Mouse (Mus musculus): ENCODE data around the gene Camk2d. TPM values are rescaled to one million over a fixed set of nuclear protein-coding genes. Genes with fewer than 3 reads are reported as not detected.

Gene Camk2d
- polyA plus RNA-seq, 1 experiment from 2014 or later, result 36.6 TPM

- Histone ChIP-seq H3K27ac (ENCODE audit: low read length) (peak overlapping the region; percentile 87), H3K9me3 (ENCODE audit: low read length) (no peaks in the 10 kb centered on the region), H3K36me3 (ENCODE audit: insufficient read depth, low read length) (no peaks in the 10 kb centered on the region), H3K9ac (replicated peaks; ENCODE audit: low read depth) (peak overlapping the region; percentile 32), H3K4me3 (ENCODE audit: low read depth, low read length) (peak overlapping the region; percentile 29), H3K27me3 (replicated peaks; ENCODE audit: insufficient read depth, low read length) (no peaks in the 10 kb centered on the region), H3K4me2 (replicated peaks; ENCODE audit: low read depth, low read length) (peak overlapping the region; percentile 56), H3K4me1 (ENCODE audit: insufficient read depth, low read depth, low read length) (peaks cover 12% of the 10 kb centered on the region; the same call in 1 of the 2 replicates)
- ATAC-seq, result peak; percentile 60
- DNase-seq (ENCODE audit: low spot score), result peak; percentile 36
- TF ChIP-seq CTCF (IDR thresholded peaks at IDR 0.05) (no peak), EP300 (IDR thresholded peaks at IDR 0.05) (no peak)
- 36% methylated on average over 8 of the region's 8 CpGs for WGBS
Observed at GRCm38 (mm10) chr3:126692797-126693196, 96.7 kb downstream of the Camk2d start.

GRCm38 (mm10) chr3:126693302-126693701 lies 97.2 kb downstream of the Camk2d start:
- peak overlapping the region; percentile 29 for H3K4me3 ChIP-seq (ENCODE audit: low read depth, low read length)
- TF ChIP-seq EP300 (IDR thresholded peaks at IDR 0.05), result peak; percentile 79
- no peak for TF ChIP-seq CTCF (IDR thresholded peaks at IDR 0.05)
- no peaks in the 10 kb centered on the region for H3K27me3 ChIP-seq (replicated peaks; ENCODE audit: insufficient read depth, low read length)
- peaks cover 12% of the 10 kb centered on the region; the same call in 1 of the 2 replicates for H3K4me1 ChIP-seq (ENCODE audit: insufficient read depth, low read depth, low read length)
- H3K9ac ChIP-seq (replicated peaks; ENCODE audit: low read depth), result peak overlapping the region; percentile 32
- no peaks in the 10 kb centered on the region for H3K36me3 ChIP-seq (ENCODE audit: insufficient read depth, low read length)
- peak; percentile 92 for ATAC-seq
- DNase-seq (ENCODE audit: low spot score), result peak; percentile 92
- H3K9me3 ChIP-seq (ENCODE audit: low read length), result no peaks in the 10 kb centered on the region
- H3K27ac ChIP-seq (ENCODE audit: low read length), result peak overlapping the region; percentile 87
- WGBS, result 6% methylated on average over 7 of the region's 7 CpGs
- peak overlapping the region; percentile 56 for H3K4me2 ChIP-seq (replicated peaks; ENCODE audit: low read depth, low read length)

- TF ChIP-seq EP300 (IDR thresholded peaks at IDR 0.05) (no peak), CTCF (IDR thresholded peaks at IDR 0.05) (no peak)
- Histone ChIP-seq H3K27ac (ENCODE audit: low read length) (no peak overlapping the region), H3K9me3 (ENCODE audit: low read length) (no peaks in the 10 kb centered on the region), H3K4me3 (ENCODE audit: low read depth, low read length) (no peak overlapping the region), H3K27me3 (replicated peaks; ENCODE audit: insufficient read depth, low read length) (no peaks in the 10 kb centered on the region), H3K9ac (replicated peaks; ENCODE audit: low read depth) (no peak overlapping the region), H3K36me3 (ENCODE audit: insufficient read depth, low read length) (no peaks in the 10 kb centered on the region), H3K4me1 (ENCODE audit: insufficient read depth, low read depth, low read length) (peaks cover 12% of the 10 kb centered on the region; the same call in 1 of the 2 replicates), H3K4me2 (replicated peaks; ENCODE audit: low read depth, low read length) (no peak overlapping the region)
- ATAC-seq, result peak; percentile 52
- WGBS, result 39% methylated on average over 12 of the region's 12 CpGs
- DNase-seq (ENCODE audit: low spot score), result peak; percentile 66
Observed at GRCm38 (mm10) chr3:126695456-126696293, 99.6 kb downstream of the Camk2d start.

GRCm38 (mm10) chr3:126696620-126697019 lies 100.5 kb downstream of the Camk2d start:
- ATAC-seq, result no peak
- TF ChIP-seq EP300 (IDR thresholded peaks at IDR 0.05) (no peak), CTCF (IDR thresholded peaks at IDR 0.05) (no peak)
- DNase-seq (ENCODE audit: low spot score), result no peak
- H3K27me3 ChIP-seq (replicated peaks; ENCODE audit: insufficient read depth, low read length), result no peaks in the 10 kb centered on the region
- H3K27ac ChIP-seq (ENCODE audit: low read length), result no peak overlapping the region
- no peaks in the 10 kb centered on the region for H3K9me3 ChIP-seq (ENCODE audit: low read length)
- H3K36me3 ChIP-seq (ENCODE audit: insufficient read depth, low read length), result no peaks in the 10 kb centered on the region
- no peak overlapping the region for H3K4me2 ChIP-seq (replicated peaks; ENCODE audit: low read depth, low read length)
- peaks cover 12% of the 10 kb centered on the region; the same call in 1 of the 2 replicates for H3K4me1 ChIP-seq (ENCODE audit: insufficient read depth, low read depth, low read length)
- WGBS, result 90% methylated on average over 6 of the region's 6 CpGs
- no peak overlapping the region for H3K9ac ChIP-seq (replicated peaks; ENCODE audit: low read depth)
- no peak overlapping the region for H3K4me3 ChIP-seq (ENCODE audit: low read depth, low read length)

- Histone ChIP-seq H3K4me3 (ENCODE audit: low read depth, low read length) (no peak overlapping the region), H3K27ac (ENCODE audit: low read length) (no peak overlapping the region), H3K4me1 (ENCODE audit: insufficient read depth, low read depth, low read length) (no peaks in the 10 kb centered on the region), H3K4me2 (replicated peaks; ENCODE audit: low read depth, low read length) (no peak overlapping the region), H3K27me3 (replicated peaks; ENCODE audit: insufficient read depth, low read length) (no peaks in the 10 kb centered on the region), H3K36me3 (ENCODE audit: insufficient read depth, low read length) (no peaks in the 10 kb centered on the region), H3K9me3 (ENCODE audit: low read length) (no peaks in the 10 kb centered on the region), H3K9ac (replicated peaks; ENCODE audit: low read depth) (no peak overlapping the region)
- no peak for DNase-seq (ENCODE audit: low spot score)
- TF ChIP-seq CTCF (IDR thresholded peaks at IDR 0.05), result no peak
- TF ChIP-seq EP300 (IDR thresholded peaks at IDR 0.05), result no peak
- no peak for ATAC-seq
- 62% methylated on average over 3 of the region's 3 CpGs for WGBS
Observed at GRCm38 (mm10) chr3:126699740-126700139, 103.6 kb downstream of the Camk2d start.

GRCm38 (mm10) chr3:126701067-126701466 lies 105.0 kb downstream of the Camk2d start:
- no peak overlapping the region for H3K27ac ChIP-seq (ENCODE audit: low read length)
- H3K4me3 ChIP-seq (ENCODE audit: low read depth, low read length), result no peak overlapping the region
- TF ChIP-seq CTCF (IDR thresholded peaks at IDR 0.05), result no peak
- no peak for TF ChIP-seq EP300 (IDR thresholded peaks at IDR 0.05)
- H3K9ac ChIP-seq (replicated peaks; ENCODE audit: low read depth), result no peak overlapping the region
- DNase-seq (ENCODE audit: low spot score) (no peak), ATAC-seq (no peak)
- no peaks in the 10 kb centered on the region for H3K27me3 ChIP-seq (replicated peaks; ENCODE audit: insufficient read depth, low read length)
- no peaks in the 10 kb centered on the region for H3K4me1 ChIP-seq (ENCODE audit: insufficient read depth, low read depth, low read length)
- no peaks in the 10 kb centered on the region for H3K9me3 ChIP-seq (ENCODE audit: low read length)
- no peak overlapping the region for H3K4me2 ChIP-seq (replicated peaks; ENCODE audit: low read depth, low read length)
- H3K36me3 ChIP-seq (ENCODE audit: insufficient read depth, low read length), result no peaks in the 10 kb centered on the region
- WGBS, result 80% methylated on average over 6 of the region's 6 CpGs
